Mouse (Mus musculus) lung, embryonic 15.5 days (tissue): Measurements from ENCODE around the gene Mlh3. TPM values are rescaled to one million over a fixed set of nuclear protein-coding genes. Genes with fewer than 3 reads are reported as not detected.

Source experiments
- ATAC-seq: fragments of 200-750 bp; cut with Nextera tagmentation; 2 replicates; pipeline ENCODE4 v1.8.0; 2017; ENCODE audit warnings: moderate number of reproducible peaks, borderline replicate concordance; ENCODE audit not compliant: low FRiP score, low TSS enrichment; ENCODE audit errors: extremely low read depth
- H3K27ac ChIP-seq: fragments of 300-500 bp; sonication (generic); 2 replicates; pipeline ENCODE4 v1.5.1; 2015; ENCODE audit warnings: moderate library complexity, mild to moderate bottlenecking, inconsistent platforms
- H3K27me3 ChIP-seq: fragments of 300-500 bp; sonication (generic); 2 replicates; pipeline ENCODE4 v1.6.1; 2015; ENCODE audit warnings: inconsistent platforms
- H3K36me3 ChIP-seq: fragments of 300-500 bp; sonication (generic); 2 replicates; pipeline ENCODE4 v1.6.1; 2015; ENCODE audit warnings: inconsistent platforms
- H3K4me1 ChIP-seq: fragments of 300-500 bp; sonication (generic); 2 replicates; pipeline ENCODE4 v1.6.1; 2015; ENCODE audit warnings: inconsistent platforms
- H3K4me2 ChIP-seq: fragments of 300-500 bp; sonication (generic); 2 replicates; pipeline ENCODE4 v1.6.1; 2015; ENCODE audit warnings: inconsistent platforms, mild to moderate bottlenecking, moderate library complexity
- H3K4me3 ChIP-seq: fragments of 300-500 bp; sonication (generic); 2 replicates; pipeline ENCODE4 v1.5.1; 2015; ENCODE audit warnings: mild to moderate bottlenecking, inconsistent platforms
- H3K9ac ChIP-seq: fragments of 300-500 bp; sonication (generic); 2 replicates; pipeline ENCODE4 v1.6.1; 2015; ENCODE audit warnings: inconsistent platforms
- H3K9me3 ChIP-seq: fragments of 300-500 bp; sonication (generic); 2 replicates; pipeline ENCODE4 v1.6.1; 2016; ENCODE audit warnings: inconsistent platforms
- WGBS: fragments of 180-500 bp; shearing (Covaris S2); methylation state at CpG from one replicate; pipeline ENCODE4 v1.1.7; 2015; 5-methylcytosine and 5-hydroxymethylcytosine counted together
- polyA plus RNA-seq: library from polyadenylated mRNA; unstranded; fragments of >200 nt; fragmentation: Nextera tagmentation; extraction: Ambion mirVana; gene quantifications from 2 replicates; pipeline ENCODE4 v1.2.1, GENCODE M21; 2015

The Mlh3 gene
- polyA plus RNA-seq, 1 experiment from 2014 or later, result 9.3 TPM

GRCm38 (mm10) chr12:85219236-85219904 lies 51.0 kb downstream of the Mlh3 start, which contains the start of gene Eif2b2:
Gene Eif2b2 (plus strand): TSS chr12:85219481.
- H3K36me3 ChIP-seq, result peaks cover 29% of the 10 kb centered on the region
- no peaks in the 10 kb centered on the region for H3K9me3 ChIP-seq
- ATAC-seq, result peak; percentile 100
- no peaks in the 10 kb centered on the region for H3K27me3 ChIP-seq
- H3K27ac ChIP-seq, result peak within 1 kb of the TSS; percentile 55
- H3K4me3 ChIP-seq, result peak within 1 kb of the TSS; percentile 91
- under 1% methylated on average over 54 of the region's 54 CpGs for WGBS
- peak within 1 kb of the TSS; percentile 71 for H3K9ac ChIP-seq
- peak within 1 kb of the TSS; percentile 93 for H3K4me2 ChIP-seq
- H3K4me1 ChIP-seq, result peaks cover 21% of the 10 kb centered on the region

GRCm38 (mm10) chr12:85217733-85218310 lies 52.6 kb downstream of the Mlh3 start:
- ATAC-seq, result no peak
- Histone ChIP-seq H3K27ac (no peak overlapping the region), H3K4me2 (no peak overlapping the region), H3K27me3 (no peaks in the 10 kb centered on the region), H3K4me3 (no peak overlapping the region), H3K4me1 (peaks cover 21% of the 10 kb centered on the region), H3K9ac (no peak overlapping the region), H3K36me3 (peaks cover 15% of the 10 kb centered on the region), H3K9me3 (no peaks in the 10 kb centered on the region)
- WGBS, result 53% methylated on average over 2 of the region's 2 CpGs

GRCm38 (mm10) chr12:85215031-85215430 lies 55.4 kb downstream of the Mlh3 start:
- no peak for ATAC-seq
- Histone ChIP-seq H3K4me1 (peaks cover 10% of the 10 kb centered on the region), H3K4me3 (no peak overlapping the region), H3K36me3 (no peaks in the 10 kb centered on the region), H3K9me3 (no peaks in the 10 kb centered on the region), H3K4me2 (no peak overlapping the region), H3K9ac (no peak overlapping the region), H3K27ac (no peak overlapping the region), H3K27me3 (no peaks in the 10 kb centered on the region)
- 68% methylated on average over 5 of the region's 5 CpGs for WGBS

GRCm38 (mm10) chr12:85208687-85209199 lies 61.7 kb downstream of the Mlh3 start:
- ATAC-seq, result no peak
- Histone ChIP-seq H3K9ac (no peak overlapping the region), H3K4me2 (no peak overlapping the region), H3K36me3 (no peaks in the 10 kb centered on the region), H3K27ac (no peak overlapping the region), H3K9me3 (no peaks in the 10 kb centered on the region), H3K4me3 (no peak overlapping the region), H3K4me1 (0 out of 2 replicates have a peak, but pooled peaks cover 3% of the 10 kb centered on the region), H3K27me3 (no peaks in the 10 kb centered on the region)
- 29% methylated on average over 7 of the region's 7 CpGs for WGBS

- H3K4me2 ChIP-seq, result no peak overlapping the region
- 87% methylated on average over 10 of the region's 10 CpGs for WGBS
- H3K9ac ChIP-seq, result no peak overlapping the region
- H3K9me3 ChIP-seq, result no peaks in the 10 kb centered on the region
- ATAC-seq, result no peak
- H3K4me3 ChIP-seq, result no peak overlapping the region
- peaks cover 16% of the 10 kb centered on the region for H3K4me1 ChIP-seq
- no peaks in the 10 kb centered on the region for H3K27me3 ChIP-seq
- no peaks in the 10 kb centered on the region for H3K36me3 ChIP-seq
- no peak overlapping the region for H3K27ac ChIP-seq
Measured at GRCm38 (mm10) chr12:85205425-85205824, 65.0 kb downstream of the Mlh3 start.

- H3K4me3 ChIP-seq, result no peak overlapping the region
- no peaks in the 10 kb centered on the region for H3K36me3 ChIP-seq
- 51% methylated on average over 8 of the region's 8 CpGs for WGBS
- no peaks in the 10 kb centered on the region for H3K9me3 ChIP-seq
- ATAC-seq, result no peak
- peaks cover 16% of the 10 kb centered on the region for H3K4me1 ChIP-seq
- H3K9ac ChIP-seq, result no peak overlapping the region
- H3K27me3 ChIP-seq, result no peaks in the 10 kb centered on the region
- no peak overlapping the region for H3K27ac ChIP-seq
- no peak overlapping the region for H3K4me2 ChIP-seq
Measured at GRCm38 (mm10) chr12:85204105-85204504, 66.3 kb downstream of the Mlh3 start.

GRCm38 (mm10) chr12:85203699-85204098 lies 66.7 kb downstream of the Mlh3 start:
- H3K27me3 ChIP-seq, result no peaks in the 10 kb centered on the region
- no peak overlapping the region for H3K27ac ChIP-seq
- ATAC-seq, result no peak
- H3K9me3 ChIP-seq, result no peaks in the 10 kb centered on the region
- 53% methylated on average over 5 of the region's 5 CpGs for WGBS
- peaks cover 16% of the 10 kb centered on the region for H3K4me1 ChIP-seq
- no peak overlapping the region for H3K4me2 ChIP-seq
- no peak overlapping the region for H3K4me3 ChIP-seq
- no peak overlapping the region for H3K9ac ChIP-seq
- no peaks in the 10 kb centered on the region for H3K36me3 ChIP-seq

GRCm38 (mm10) chr12:85202191-85202590 lies 68.2 kb downstream of the Mlh3 start:
- ATAC-seq, result no peak
- no peak overlapping the region for H3K4me3 ChIP-seq
- no peaks in the 10 kb centered on the region for H3K27me3 ChIP-seq
- H3K9me3 ChIP-seq, result no peaks in the 10 kb centered on the region
- no peaks in the 10 kb centered on the region for H3K36me3 ChIP-seq
- no peak overlapping the region for H3K9ac ChIP-seq
- H3K4me2 ChIP-seq, result no peak overlapping the region
- H3K4me1 ChIP-seq, result peaks cover 26% of the 10 kb centered on the region
- H3K27ac ChIP-seq, result peak overlapping the region; percentile 63; the same call in 1 of the 2 replicates
- 77% methylated on average over 7 of the region's 7 CpGs for WGBS

- Histone ChIP-seq H3K4me1 (peaks cover 27% of the 10 kb centered on the region), H3K9ac (no peak overlapping the region), H3K9me3 (no peaks in the 10 kb centered on the region), H3K27ac (peak overlapping the region; percentile 63), H3K4me3 (no peak overlapping the region), H3K27me3 (no peaks in the 10 kb centered on the region), H3K4me2 (no peak overlapping the region), H3K36me3 (no peaks in the 10 kb centered on the region)
- ATAC-seq, result no peak
- WGBS, result 75% methylated on average over 2 of the region's 2 CpGs
Measured at GRCm38 (mm10) chr12:85201830-85202147, 68.6 kb downstream of the Mlh3 start.

GRCm38 (mm10) chr12:85200929-85201829 lies 69.2 kb downstream of the Mlh3 start:
- Histone ChIP-seq H3K4me2 (no peak overlapping the region), H3K27ac (peak overlapping the region; percentile 63)
- 29% methylated on average over 24 of the region's 24 CpGs for WGBS

GRCm38 (mm10) chr12:85199954-85200353 lies 70.4 kb downstream of the Mlh3 start:
- H3K4me2 ChIP-seq, result no peak overlapping the region
- H3K9ac ChIP-seq, result no peak overlapping the region
- WGBS, result 80% methylated on average over 1 of the region's 1 CpGs
- H3K9me3 ChIP-seq, result no peaks in the 10 kb centered on the region
- H3K27me3 ChIP-seq, result no peaks in the 10 kb centered on the region
- H3K36me3 ChIP-seq, result no peaks in the 10 kb centered on the region
- H3K4me1 ChIP-seq, result peaks cover 37% of the 10 kb centered on the region
- no peak overlapping the region for H3K4me3 ChIP-seq
- no peak overlapping the region for H3K27ac ChIP-seq
- no peak for ATAC-seq

More at GRCm38 (mm10) chr12:85200929-85201829, 69.2 kb downstream of the Mlh3 start:
- Histone ChIP-seq H3K36me3 (no peaks in the 10 kb centered on the region), H3K4me1 (peaks cover 27% of the 10 kb centered on the region), H3K9ac (no peak overlapping the region), H3K4me3 (no peak overlapping the region), H3K9me3 (no peaks in the 10 kb centered on the region), H3K27me3 (no peaks in the 10 kb centered on the region)
- ATAC-seq, result no peak
